Mouse (Mus musculus) liver, embryonic 16.5 days (tissue): ENCODE measurements at regions not wholly inside any gene's neighbourhood (a gene's known extent, or its start where the extent isn't known, plus 50 kb on each side); places are given as distances from the start of the nearest gene placed in this dataset.

Experiments
- ATAC-seq: fragments of 200-750 bp; cut with Nextera tagmentation; 2 replicates; pipeline ENCODE4 v1.8.0; 2017; ENCODE audit warnings: low read depth, mild to moderate bottlenecking, moderate number of reproducible peaks, moderate library complexity
- H3K27ac ChIP-seq: fragments of 300-500 bp; sonication (generic); 2 replicates; pipeline ENCODE4 v1.5.1; 2014; ENCODE audit warnings: mild to moderate bottlenecking, low read length
- H3K27me3 ChIP-seq: fragments of 300-500 bp; sonication (generic); 2 replicates; pipeline ENCODE4 v1.6.1; 2014; ENCODE audit warnings: low read depth, low read length, mixed read lengths; ENCODE audit not compliant: control insufficient read depth, insufficient read depth
- H3K36me3 ChIP-seq: fragments of 300-500 bp; sonication (generic); 2 replicates; pipeline ENCODE4 v1.6.1; 2014; ENCODE audit warnings: mild to moderate bottlenecking; ENCODE audit not compliant: control insufficient read depth, insufficient read depth
- H3K4me1 ChIP-seq: fragments of 300-500 bp; sonication (generic); 2 replicates; pipeline ENCODE4 v1.6.1; 2014; ENCODE audit warnings: low read depth, low read length, mixed read lengths; ENCODE audit not compliant: control insufficient read depth
- H3K4me2 ChIP-seq: fragments of 300-500 bp; sonication (generic); 2 replicates; pipeline ENCODE4 v1.6.1; 2014; ENCODE audit warnings: low read depth, low read length, mixed read lengths
- H3K4me3 ChIP-seq: fragments of 300-500 bp; sonication (generic); 2 replicates; pipeline ENCODE4 v1.5.1; 2014; ENCODE audit warnings: low read depth, mild to moderate bottlenecking, low read length
- H3K9ac ChIP-seq: fragments of 300-500 bp; sonication (generic); 2 replicates; pipeline ENCODE4 v1.6.1; 2014; ENCODE audit warnings: low read depth, low read length
- H3K9me3 ChIP-seq: fragments of 300-500 bp; sonication (generic); replicated peaks from 2 replicates; pipeline ENCODE4 v1.6.1; 2016; ENCODE audit warnings: low read length; ENCODE audit not compliant: control insufficient read depth
- WGBS: fragments of 180-500 bp; shearing (Covaris S2); extraction: QIAGEN DNeasy Blood & Tissue Kit; methylation state at CpG from one replicate; pipeline ENCODE4 v1.1.7; 2014; ENCODE audit not compliant: insufficient replicate concordance; 5-methylcytosine and 5-hydroxymethylcytosine counted together

- no peak overlapping the region for H3K4me2 ChIP-seq
- H3K9me3 ChIP-seq: no peaks in the 10 kb centered on the region
- no peaks in the 10 kb centered on the region for H3K4me1 ChIP-seq
- no peak overlapping the region for H3K9ac ChIP-seq
- H3K27me3 ChIP-seq: no peaks in the 10 kb centered on the region
- H3K27ac ChIP-seq: no peak overlapping the region
- H3K36me3 ChIP-seq: no peaks in the 10 kb centered on the region
- no peak for ATAC-seq
- WGBS: 34% methylated on average over 6 of the region's 6 CpGs
- H3K4me3 ChIP-seq: no peak overlapping the region
Observed at GRCm38 (mm10) chr8:92258258-92258657, 99.2 kb upstream of the Irx5 start.

- H3K9me3 ChIP-seq: no peaks in the 10 kb centered on the region
- H3K4me3 ChIP-seq: no peak overlapping the region
- no peaks in the 10 kb centered on the region for H3K27me3 ChIP-seq
- H3K9ac ChIP-seq: no peak overlapping the region
- no peaks in the 10 kb centered on the region for H3K36me3 ChIP-seq
- ATAC-seq: no peak
- 60% methylated on average over 8 of the region's 8 CpGs for WGBS
- no peak overlapping the region for H3K27ac ChIP-seq
- H3K4me1 ChIP-seq: no peaks in the 10 kb centered on the region
- no peak overlapping the region for H3K4me2 ChIP-seq
Observed at GRCm38 (mm10) chr8:92252597-92253375, 104.6 kb upstream of the Irx5 start.

DNA sequence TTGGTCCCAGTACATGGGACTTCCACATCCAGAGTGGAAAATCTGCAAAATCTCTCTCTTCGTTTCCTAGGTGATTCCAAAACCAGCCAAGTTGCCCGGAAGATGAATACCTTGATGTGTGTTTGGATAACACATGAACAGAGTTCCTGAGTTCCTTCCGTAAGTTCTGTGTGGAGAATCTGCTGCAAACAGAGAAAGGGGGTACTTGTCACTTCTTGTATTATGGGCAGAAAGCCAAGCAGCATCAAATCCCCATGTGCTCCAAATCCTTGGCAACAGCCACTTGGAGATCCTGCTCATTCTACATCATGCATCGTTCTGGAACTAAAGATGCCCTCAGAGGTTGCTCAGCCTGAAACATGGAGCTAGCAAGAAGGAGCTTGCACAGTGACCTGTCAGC, 111.1 kb upstream of the Irx5 start:
- Histone ChIP-seq H3K27me3 (no peaks in the 10 kb centered on the region), H3K27ac (no peak overlapping the region), H3K4me1 (no peaks in the 10 kb centered on the region), H3K9ac (no peak overlapping the region), H3K4me3 (no peak overlapping the region), H3K36me3 (no peaks in the 10 kb centered on the region), H3K9me3 (no peaks in the 10 kb centered on the region), H3K4me2 (no peak overlapping the region)
- no peak for ATAC-seq
- 62% methylated on average over 4 of the region's 4 CpGs for WGBS

- no peaks in the 10 kb centered on the region for H3K36me3 ChIP-seq
- no peaks in the 10 kb centered on the region for H3K4me1 ChIP-seq
- no peak overlapping the region for H3K4me3 ChIP-seq
- no peaks in the 10 kb centered on the region for H3K9me3 ChIP-seq
- H3K27me3 ChIP-seq: no peaks in the 10 kb centered on the region
- H3K4me2 ChIP-seq: no peak overlapping the region
- ATAC-seq: no peak
- H3K27ac ChIP-seq: no peak overlapping the region
- no peak overlapping the region for H3K9ac ChIP-seq
- WGBS: 71% methylated on average over 13 of the region's 13 CpGs
Observed at GRCm38 (mm10) chr8:92240686-92241275, 116.6 kb upstream of the Irx5 start.

DNA sequence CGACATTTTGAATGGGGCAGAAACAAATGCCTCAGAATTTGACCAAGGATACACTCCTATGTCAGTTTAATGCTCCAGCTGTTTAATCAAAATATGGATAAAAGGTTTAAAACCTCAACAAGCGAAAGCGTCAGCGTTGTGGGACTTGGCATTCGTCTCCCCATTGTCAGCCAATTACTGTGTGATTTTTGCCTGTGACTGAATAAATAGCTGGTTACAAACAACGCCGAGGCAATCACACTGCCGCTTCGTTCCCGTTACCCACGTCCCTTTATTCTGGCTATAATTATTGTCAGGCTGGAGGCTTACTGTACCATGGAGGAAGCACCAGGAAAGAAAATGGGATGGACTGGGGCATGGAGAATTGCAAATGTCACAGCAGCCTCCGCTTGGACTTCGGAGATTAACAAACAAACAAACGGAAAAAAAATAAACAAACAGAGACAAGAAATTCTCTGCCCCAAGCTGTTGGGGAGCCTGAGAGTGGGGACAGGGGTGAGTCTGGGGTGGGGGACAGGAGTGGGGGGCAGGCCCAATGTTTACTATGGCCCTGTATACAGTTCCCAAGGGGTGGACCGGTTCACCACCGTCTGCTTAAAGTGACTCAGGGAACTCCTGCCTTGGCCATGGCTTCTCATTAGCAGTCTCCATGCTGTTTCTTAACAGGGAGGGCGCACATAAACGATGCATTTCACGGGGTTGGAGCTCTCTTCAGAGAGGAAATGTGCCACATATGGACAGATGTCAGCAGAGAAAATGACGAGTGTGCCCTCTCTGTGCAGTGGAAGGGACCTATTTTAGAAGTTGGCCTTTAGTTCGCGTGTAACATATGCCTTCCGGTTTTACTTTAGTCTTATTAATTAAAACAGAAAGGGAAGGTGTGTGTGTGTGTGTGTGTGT, 125.8 kb upstream of the Irx5 start:
- ATAC-seq: no peak

DNA sequence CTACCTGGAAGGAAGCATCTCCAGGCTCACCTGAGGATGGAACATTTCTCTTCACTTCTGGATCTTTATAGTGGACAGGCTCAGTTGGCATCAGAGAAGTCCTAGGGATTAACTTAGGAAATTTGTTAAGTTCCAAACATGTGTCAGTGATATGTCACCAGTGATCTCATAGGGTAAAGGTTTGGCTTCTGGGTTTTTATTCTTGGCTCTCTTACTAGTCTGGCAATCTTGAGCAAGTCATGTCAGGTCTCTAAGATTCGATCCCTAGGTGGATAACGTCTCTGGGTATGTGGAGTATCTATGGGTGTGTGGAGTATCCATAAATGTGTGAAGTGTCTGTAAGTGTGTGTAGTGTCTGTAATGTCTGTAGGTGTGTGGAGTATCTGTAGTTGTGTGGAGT, 127.9 kb upstream of the Irx5 start:
- 54% methylated on average over 2 of the region's 2 CpGs for WGBS
- H3K4me2 ChIP-seq: no peak overlapping the region

More for the DNA sequence above, 125.8 kb upstream of the Irx5 start:
- H3K9ac ChIP-seq: no peak overlapping the region
- H3K36me3 ChIP-seq: no peaks in the 10 kb centered on the region
- no peaks in the 10 kb centered on the region for H3K4me1 ChIP-seq
- 61% methylated on average over 23 of the region's 23 CpGs for WGBS
- H3K27ac ChIP-seq: no peak overlapping the region
- H3K4me2 ChIP-seq: no peak overlapping the region
- H3K4me3 ChIP-seq: no peak overlapping the region
- H3K27me3 ChIP-seq: no peaks in the 10 kb centered on the region
- no peaks in the 10 kb centered on the region for H3K9me3 ChIP-seq

DNA sequence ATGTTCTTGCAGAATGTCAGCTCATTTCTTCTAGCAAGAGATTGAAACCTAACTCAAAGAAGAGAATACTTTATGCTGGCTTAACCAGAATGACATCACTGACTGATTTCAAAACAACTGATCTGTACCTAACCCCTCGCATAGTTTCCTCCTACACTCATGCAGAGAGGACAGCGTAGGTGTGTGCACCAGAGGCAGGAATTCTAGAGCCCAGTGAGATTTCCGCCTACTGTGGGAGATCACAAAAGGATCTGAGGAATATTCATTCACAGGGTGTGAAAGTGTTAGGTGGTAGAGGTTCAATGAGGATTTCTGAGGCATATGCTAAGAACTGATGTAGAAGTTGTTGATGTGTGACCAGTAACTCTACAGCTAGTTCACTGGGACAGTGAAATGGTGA, 132.5 kb upstream of the Irx5 start:
- ATAC-seq: no peak
- Histone ChIP-seq H3K36me3 (no peaks in the 10 kb centered on the region), H3K9ac (no peak overlapping the region), H3K27me3 (no peaks in the 10 kb centered on the region), H3K4me2 (no peak overlapping the region), H3K4me1 (no peaks in the 10 kb centered on the region), H3K27ac (no peak overlapping the region), H3K9me3 (no peaks in the 10 kb centered on the region), H3K4me3 (no peak overlapping the region)
- 59% methylated on average over 3 of the region's 3 CpGs for WGBS

More for the DNA sequence above, 127.9 kb upstream of the Irx5 start:
- Histone ChIP-seq H3K9me3 (no peaks in the 10 kb centered on the region), H3K4me1 (no peaks in the 10 kb centered on the region), H3K27ac (no peak overlapping the region), H3K9ac (no peak overlapping the region), H3K4me3 (no peak overlapping the region), H3K36me3 (no peaks in the 10 kb centered on the region), H3K27me3 (no peaks in the 10 kb centered on the region)
- no peak for ATAC-seq

- H3K9me3 ChIP-seq: no peaks in the 10 kb centered on the region
- no peak overlapping the region for H3K9ac ChIP-seq
- H3K4me3 ChIP-seq: no peak overlapping the region
- H3K4me1 ChIP-seq: no peaks in the 10 kb centered on the region
- H3K36me3 ChIP-seq: no peaks in the 10 kb centered on the region
- no peak overlapping the region for H3K4me2 ChIP-seq
- WGBS: 36% methylated on average over 3 of the region's 3 CpGs
- ATAC-seq: no peak
- no peaks in the 10 kb centered on the region for H3K27me3 ChIP-seq
- no peak overlapping the region for H3K27ac ChIP-seq
Observed at GRCm38 (mm10) chr8:92222992-92223391, 134.4 kb upstream of the Irx5 start.
